Mouse (Mus musculus) testis, adult 2 months (tissue): ENCODE results near the gene Lamb2.

Experiments
- CTCF ChIP-seq: fragments of 200-500 bp; IDR thresholded peaks from 2 replicates; pipeline ENCODE4 v1.5.1; 2012; ENCODE audit warnings: low read depth, mild to moderate bottlenecking, inconsistent platforms, low read length, moderate library complexity; ENCODE audit not compliant: control insufficient read depth, insufficient read depth, insufficient replicate concordance
- POLR2A ChIP-seq: fragments of 200-500 bp; IDR thresholded peaks from 2 replicates; pipeline ENCODE4 v1.6.1; 2012; ENCODE audit warnings: low read depth, mild to moderate bottlenecking, inconsistent platforms, low read length, moderate library complexity; ENCODE audit not compliant: control insufficient read depth

- TF ChIP-seq CTCF, result no peak
- no peak for TF ChIP-seq POLR2A
These were observed 19.7 kb downstream of the Lamb2 start for GRCm38 (mm10) chr9:108499231-108499630.
